Mouse (Mus musculus) brain, adult 2 months (tissue): ENCODE measurements at regions not wholly inside any gene's neighbourhood (a gene's known extent, or its start where the extent isn't known, plus 50 kb on each side); places are given as distances from the start of the nearest gene placed in this dataset.

Experiments used
- DNase-seq: peaks from one replicate; pipeline ENCODE4 v3.0.0; 2011; ENCODE audit warnings: low read depth, low spot score

DNA sequence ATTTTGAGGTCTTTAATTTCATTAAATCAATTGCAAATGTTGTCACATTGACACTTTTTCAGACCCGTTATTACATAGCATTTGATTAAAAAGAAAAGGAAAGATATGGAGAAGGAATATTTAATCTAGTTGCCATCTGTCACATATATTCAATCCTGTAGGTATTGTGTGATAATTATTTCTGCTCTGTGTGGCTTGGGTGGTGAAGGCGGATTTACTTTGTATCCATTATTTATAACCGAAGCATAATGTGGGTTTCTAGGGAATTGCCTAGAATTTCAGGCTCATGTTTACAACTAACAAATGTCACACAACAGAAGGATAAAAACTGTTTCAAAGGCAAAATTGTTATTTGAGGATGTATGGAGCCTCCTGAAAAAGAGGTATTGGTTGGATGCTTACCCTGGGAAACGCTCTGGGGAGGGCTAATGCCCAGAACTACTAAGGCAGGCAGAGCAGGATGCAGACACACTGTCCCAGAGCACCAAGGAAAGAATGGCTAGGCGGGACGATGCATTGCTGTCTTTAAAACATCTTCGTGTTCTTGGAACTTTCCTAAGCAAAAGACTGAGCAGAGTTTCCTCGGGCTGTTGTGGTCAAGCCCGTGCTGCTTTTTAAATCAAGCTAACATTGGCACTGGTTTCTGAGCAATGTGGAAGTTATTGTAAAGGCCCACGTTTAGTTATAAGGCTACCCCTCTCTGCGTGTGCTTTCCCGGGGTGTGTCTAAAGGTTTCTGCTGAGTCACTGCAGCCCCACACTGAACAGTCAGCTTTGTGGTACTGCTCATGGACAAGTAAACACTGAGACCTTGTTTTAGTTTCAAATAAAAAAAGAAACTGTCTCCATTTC is 105.8 kb upstream of the Sgk1 start:
- peak; percentile 47 for DNase-seq

- peak; percentile 39 for DNase-seq
Observed at GRCm38 (mm10) chr10:21776762-21777080, 105.3 kb upstream of the Sgk1 start.

GRCm38 (mm10) chr10:21777103-21777502 is 104.9 kb upstream of the Sgk1 start:
- DNase-seq: no peak

- peak; percentile 56 for DNase-seq
Observed at GRCm38 (mm10) chr10:21783478-21783877, 98.5 kb upstream of the Sgk1 start.

- DNase-seq: peak; percentile 50
Observed at GRCm38 (mm10) chr10:21785110-21785509, 96.9 kb upstream of the Sgk1 start.

GRCm38 (mm10) chr10:21785785-21786184 is 96.2 kb upstream of the Sgk1 start:
- no peak for DNase-seq

GRCm38 (mm10) chr10:21789847-21790530 is 92.0 kb upstream of the Sgk1 start:
- peak; percentile 24 for DNase-seq

DNA sequence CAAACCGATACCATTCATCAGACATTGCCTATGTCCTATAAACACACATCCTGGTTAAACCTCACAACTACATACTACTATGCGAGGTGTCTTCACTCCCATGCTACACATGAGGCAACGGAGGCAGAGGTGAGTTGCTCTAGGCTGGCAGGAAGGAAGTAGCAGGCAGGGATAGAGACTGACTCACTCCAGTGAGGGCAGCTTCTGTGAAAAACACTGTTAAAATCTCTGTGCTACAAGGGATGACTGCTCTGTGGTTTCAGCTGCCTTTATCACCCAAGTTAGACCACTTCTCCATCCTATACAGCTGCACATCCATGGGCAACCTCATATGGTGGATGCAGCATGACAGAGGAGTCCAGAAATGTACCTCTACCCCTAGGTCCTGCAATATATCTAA is 91.0 kb upstream of the Sgk1 start:
- no peak for DNase-seq

GRCm38 (mm10) chr10:21792431-21792830 is 89.6 kb upstream of the Sgk1 start:
- DNase-seq: peak; percentile 61

DNA sequence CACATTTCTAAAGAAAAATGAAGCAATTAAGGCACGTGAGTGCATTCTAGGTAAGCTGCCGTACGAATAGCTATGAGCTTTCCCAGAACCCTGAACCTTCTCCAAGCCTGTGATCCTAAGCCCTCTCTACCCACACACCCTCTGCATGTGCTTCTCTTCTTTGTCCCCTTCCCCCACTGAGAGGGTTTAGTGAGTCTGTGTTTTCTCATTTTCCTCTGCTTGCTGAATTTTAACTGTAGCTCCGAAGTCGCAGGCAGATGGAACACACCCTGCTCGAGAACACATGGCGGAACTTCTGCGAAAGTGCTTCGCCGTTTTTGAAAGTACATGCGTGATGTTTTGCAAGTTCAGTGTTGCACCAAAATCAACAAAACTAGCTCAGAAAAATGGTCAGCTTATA is 88.3 kb upstream of the Sgk1 start:
- DNase-seq: peak; percentile 70

DNA sequence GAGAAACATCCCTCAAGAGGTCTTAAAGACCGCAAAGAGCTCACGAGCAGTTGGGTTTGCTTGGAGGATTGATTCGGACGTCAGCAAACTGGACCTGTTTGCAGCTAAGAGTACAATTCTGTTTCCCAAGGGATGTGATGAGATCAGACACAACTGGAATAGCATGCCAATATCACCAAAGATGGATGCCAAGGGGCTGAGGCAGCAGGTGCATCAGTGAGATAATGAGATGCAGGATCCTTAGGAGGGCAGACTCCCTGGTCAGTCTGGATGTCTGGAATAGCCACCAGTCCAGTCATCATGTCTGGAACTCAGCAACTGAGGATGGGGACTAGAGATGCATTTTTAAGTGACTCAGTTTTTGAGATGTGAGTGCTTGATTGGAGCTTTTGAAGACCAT is 85.6 kb upstream of the Sgk1 start:
- no peak for DNase-seq

DNA sequence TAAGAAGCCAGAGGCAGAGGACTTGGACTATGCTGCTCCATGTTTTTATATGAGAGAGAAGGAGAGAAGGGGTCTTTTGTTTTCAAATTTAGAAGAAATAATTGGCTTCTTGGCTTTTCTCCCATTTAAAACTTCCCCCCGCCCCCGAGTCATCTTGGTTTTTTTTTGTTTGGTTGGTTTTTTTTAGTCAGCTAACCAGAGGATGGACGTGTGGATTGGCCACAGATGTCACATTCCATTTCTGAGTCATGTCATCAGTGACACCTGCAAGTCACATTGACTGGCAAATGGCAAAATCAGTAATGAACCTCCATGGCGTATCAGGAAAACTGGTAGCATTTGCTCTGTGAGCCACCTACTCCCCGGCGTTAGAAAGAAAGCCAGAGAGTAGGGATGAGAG is 83.9 kb upstream of the Sgk1 start:
- no peak for DNase-seq

DNA sequence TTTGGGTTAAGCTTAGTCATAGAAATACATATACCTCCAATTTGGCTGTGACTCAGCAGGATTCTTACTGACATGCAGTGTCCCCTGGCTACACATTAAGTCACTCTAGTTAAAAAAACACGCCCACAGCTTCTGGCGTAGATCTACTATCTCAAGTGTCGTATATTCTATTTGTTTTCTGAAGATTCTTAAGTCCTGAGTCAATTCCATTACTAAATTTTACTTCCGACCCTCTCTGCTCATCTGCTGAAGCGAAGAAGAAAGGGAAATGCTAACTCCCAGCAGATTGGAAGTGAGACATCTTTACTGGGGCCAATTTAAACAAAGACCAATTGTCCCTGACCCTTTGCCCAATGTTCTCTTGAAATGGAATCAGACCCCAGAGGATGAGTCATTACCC is 80.4 kb upstream of the Sgk1 start:
- peak; percentile 61 for DNase-seq

DNA sequence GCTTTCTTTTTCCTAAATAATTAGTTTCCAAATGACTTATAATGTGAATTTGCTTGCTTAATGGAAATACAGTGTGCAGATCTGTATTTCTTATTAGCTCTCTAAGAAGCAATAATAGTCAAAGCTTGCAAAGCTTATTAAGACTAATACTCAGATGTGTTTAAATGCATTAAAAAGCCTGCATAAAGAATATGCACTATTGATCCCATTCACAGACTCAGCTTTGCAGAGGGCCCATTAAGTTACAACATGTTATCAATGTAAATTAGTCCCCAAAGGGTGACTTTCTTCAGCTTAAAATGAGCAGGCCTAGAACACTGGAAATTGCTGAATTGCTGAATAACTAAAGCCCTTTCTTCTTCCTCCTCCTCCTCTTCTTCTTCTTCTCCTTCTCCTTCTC is 78.8 kb upstream of the Sgk1 start:
- no peak for DNase-seq

- DNase-seq: no peak
Observed at GRCm38 (mm10) chr10:21804761-21805160, 77.2 kb upstream of the Sgk1 start.

- DNase-seq: peak; percentile 73
Observed at GRCm38 (mm10) chr10:21805606-21806005, 76.4 kb upstream of the Sgk1 start.

DNA sequence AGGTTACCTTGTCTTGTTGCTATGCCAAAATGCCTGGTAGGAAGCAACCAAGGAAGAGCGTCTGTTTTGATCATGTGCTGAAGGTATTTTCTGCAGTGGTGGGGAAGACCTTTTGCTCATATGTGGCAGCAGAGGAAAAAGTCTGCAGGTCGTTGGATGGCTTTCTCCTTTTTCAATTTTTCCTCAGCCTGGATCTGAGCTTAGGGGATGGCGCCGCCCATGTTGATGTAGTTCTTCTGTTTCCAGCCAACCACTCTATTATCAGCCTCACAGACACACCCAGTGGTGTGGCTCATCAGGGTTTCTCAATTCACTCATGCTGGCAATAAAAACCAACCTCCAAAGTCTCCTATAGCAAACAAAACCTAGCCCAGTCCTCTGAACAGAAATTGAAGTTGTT is 75.3 kb upstream of the Sgk1 start:
- DNase-seq: no peak

DNA sequence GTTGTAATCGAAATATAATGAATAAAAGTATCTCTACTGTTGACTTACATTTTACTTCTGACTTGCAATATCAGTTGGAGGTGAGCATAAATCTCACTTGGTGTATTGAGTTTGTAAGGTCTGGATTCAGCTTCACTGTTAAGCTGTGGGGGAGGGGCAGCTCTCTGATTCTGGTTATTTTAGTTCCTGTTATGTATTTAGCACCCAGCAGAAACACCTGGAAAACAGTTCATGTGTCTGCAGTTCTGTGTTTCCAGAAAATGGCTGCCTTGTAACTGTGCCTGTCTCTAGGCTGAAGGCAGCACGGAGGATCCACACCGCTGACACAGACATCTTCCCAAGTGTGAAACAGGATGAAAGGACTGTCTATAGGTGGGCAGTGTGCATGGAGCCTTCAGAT is 62.3 kb upstream of the Sgk1 start:
- DNase-seq: no peak

DNA sequence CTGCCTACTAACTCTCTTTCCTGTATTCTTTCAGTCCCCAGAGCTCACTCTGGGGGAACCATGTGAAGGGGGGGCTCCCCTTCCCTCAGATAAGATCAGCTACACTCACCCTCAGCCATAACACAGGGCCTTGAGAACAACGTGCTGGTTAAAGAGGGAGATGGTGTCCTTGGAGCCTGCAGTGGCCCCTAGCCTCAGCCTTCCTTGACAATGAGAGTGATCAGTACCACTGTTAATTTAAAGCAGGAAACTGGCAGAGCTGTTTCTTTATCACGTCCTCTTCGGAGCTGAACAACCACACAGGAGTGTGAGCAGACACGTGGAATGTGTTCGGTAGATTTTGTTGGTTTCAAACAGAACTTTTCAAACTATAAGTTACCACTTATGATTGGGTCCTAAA is 60.6 kb upstream of the Sgk1 start:
- DNase-seq: no peak

- DNase-seq: peak; percentile 38
Observed at GRCm38 (mm10) chr10:21824418-21825025, 57.5 kb upstream of the Sgk1 start.

DNA sequence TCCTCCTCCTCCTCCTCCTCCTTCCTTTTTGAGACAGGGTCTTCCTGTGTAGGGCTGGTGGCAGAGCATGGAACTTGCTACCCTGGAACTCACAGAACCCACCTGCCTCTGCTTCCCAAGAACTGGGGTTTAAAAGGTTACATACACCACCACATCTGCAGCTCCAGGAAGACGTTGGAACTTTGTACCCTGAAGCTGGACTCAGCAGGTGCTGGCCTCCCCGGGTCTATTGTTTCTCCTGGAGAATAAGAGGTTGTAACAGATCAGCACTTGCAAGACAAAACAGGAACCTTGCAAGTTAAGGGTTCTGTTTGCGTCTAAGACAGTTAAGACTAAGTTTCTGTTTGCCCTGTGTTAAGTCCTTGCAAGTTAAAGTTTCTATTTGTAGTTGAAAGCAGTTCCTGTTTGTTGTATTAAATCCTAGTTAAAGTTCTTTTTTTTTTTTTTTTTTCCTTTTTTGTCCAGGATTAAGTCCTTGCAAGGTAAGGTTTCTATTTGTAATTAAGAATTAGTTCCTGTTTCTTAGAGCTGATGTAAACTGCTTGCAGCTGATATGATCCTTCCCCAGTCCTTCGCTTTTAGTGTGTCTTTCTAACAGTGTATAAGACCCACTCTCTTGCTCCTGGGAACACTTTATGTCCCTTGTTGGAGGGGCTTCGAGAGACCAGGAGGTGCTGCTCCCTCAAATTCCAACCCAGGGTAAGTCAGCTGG is 55.0 kb upstream of the Sgk1 start:
- no peak for DNase-seq

- no peak for DNase-seq
Observed at GRCm38 (mm10) chr10:21827505-21827844, 54.5 kb upstream of the Sgk1 start.
